Mouse (Mus musculus): ENCODE measurements at regions not wholly inside any gene's neighbourhood (a gene's known extent, or its start where the extent isn't known, plus 50 kb on each side); places are given as distances from the start of the nearest gene placed in this dataset.

DNA sequence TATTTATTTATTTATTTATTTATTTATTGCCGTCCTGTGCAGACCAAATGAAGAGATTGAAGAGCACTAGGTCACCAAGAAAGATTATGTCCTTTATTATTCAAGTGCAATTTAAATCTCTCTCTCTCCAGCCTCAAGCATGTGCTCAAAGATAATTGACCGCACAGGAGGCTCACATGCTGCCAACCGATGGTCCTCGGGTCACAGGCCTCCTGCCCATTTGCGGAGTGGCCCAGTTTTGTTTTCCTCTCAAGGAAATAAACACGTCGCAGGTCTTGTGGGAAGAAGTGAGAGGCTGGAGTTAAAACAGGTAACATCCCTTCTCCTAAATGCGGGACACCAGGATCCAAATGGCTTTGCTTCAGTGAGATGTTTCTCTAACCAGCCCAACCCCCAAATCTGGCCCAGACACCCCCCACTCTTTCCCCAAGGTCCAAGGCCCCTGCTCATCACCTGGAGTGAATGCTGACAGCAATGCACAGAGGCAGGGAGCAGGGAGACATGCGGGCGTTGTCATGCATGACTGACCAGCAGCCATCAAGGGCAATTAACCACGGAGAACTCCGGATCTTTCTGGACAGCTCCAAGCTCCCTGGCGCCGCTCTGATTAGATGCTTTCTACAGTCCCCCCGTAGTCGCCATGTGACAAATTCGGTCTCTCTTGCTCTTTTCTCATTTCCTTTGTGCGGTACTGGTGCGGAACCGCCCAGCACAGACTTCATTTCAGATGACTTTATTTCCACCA is 169.2 kb upstream of the Esrrg start:
- TF ChIP-seq ZKSCAN1 (IDR thresholded peaks at IDR 0.05; ENCODE audit: low read depth, low read length) (no peak), POLR2AphosphoS5 (IDR thresholded peaks at IDR 0.05; ENCODE audit: borderline replicate concordance, low read depth, low read length) (no peak), ZC3H11A (IDR thresholded peaks at IDR 0.05; ENCODE audit: low read depth, low read length) (no peak), MAFK (IDR thresholded peaks at IDR 0.05; ENCODE audit: borderline replicate concordance, low read depth, low read length) (no peak), GABPA (IDR thresholded peaks at IDR 0.05; ENCODE audit: low read depth, low read length) (no peak), USF1 (IDR thresholded peaks at IDR 0.05; ENCODE audit: low read depth, low read length) (no peak), ELF1 (IDR thresholded peaks at IDR 0.05; ENCODE audit: low read depth, low read length) (no peak), MXI1 (IDR thresholded peaks at IDR 0.05; ENCODE audit: low read depth, low read length) (no peak), GATA1 (IDR thresholded peaks at IDR 0.05; ENCODE audit: low read depth, low read length) (no peak), RCOR1 (IDR thresholded peaks at IDR 0.05; ENCODE audit: low read depth, low read length) (no peak), POLR2AphosphoS2 (IDR thresholded peaks at IDR 0.05; ENCODE audit: low read length) (no peak)
- H3K4me3 ChIP-seq (ENCODE audit: control insufficient read depth in 1 of 2, insufficient read depth in 1 of 2, low read depth in 2 of 2, low read length in 2 of 2): no peak overlapping the region
- H3K36me3 ChIP-seq (ENCODE audit: control insufficient read depth in 1 of 2, insufficient read depth in 2 of 2, low read length in 2 of 2): no peaks in the 10 kb centered on the region
- no peak overlapping the region for H3K9ac ChIP-seq (ENCODE audit: control insufficient read depth, low read depth, low read length, poor library complexity, severe bottlenecking)
- no peaks in the 10 kb centered on the region for H3K9me3 ChIP-seq (replicated peaks; ENCODE audit: insufficient read depth, low read length)
- DNase-seq (ENCODE audit: low read depth, low spot score): no peak
- H3K27me3 ChIP-seq (ENCODE audit: control insufficient read depth in 1 of 2, insufficient read depth in 2 of 2, low read length in 2 of 2): no peaks in the 10 kb centered on the region; a peak in 1 of 4 replicates
- H3K27ac ChIP-seq (ENCODE audit: control insufficient read depth, low read depth, low read length): no peak overlapping the region
- H3K4me1 ChIP-seq (ENCODE audit: control insufficient read depth in 1 of 2, insufficient read depth in 2 of 2, low read length in 2 of 2): no peaks in the 10 kb centered on the region
- H3K79me2 ChIP-seq (ENCODE audit: control insufficient read depth, insufficient read depth, low read length, poor library complexity): no peaks in the 10 kb centered on the region

DNA sequence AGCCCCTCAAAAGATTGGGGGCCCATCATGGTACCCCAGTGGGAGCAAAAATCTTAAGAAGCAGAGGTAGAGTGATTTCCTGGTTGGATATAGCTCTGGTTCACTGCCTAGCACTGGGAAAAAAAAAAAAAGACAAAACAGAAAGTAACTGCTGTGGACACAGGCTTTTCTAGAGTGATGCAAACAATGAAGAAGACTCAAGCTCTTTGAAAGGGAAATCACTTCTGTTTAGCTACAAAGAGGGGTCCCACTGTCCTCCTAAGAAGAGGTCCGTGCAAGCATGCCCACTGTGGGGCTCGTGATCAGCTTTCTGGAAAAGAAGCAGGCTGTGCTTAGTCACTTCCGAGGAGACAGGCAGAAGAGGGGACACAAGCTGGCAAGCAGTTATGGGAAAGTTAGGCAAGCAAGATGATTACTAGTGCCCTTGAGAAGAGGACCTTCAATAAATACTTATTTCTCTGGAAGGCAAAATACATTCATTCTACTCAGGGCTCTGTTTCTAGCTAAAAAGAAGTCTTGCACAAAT is 166.9 kb upstream of the Esrrg start:
- no peak for TF ChIP-seq POLR2AphosphoS5 (IDR thresholded peaks at IDR 0.05; ENCODE audit: borderline replicate concordance, low read depth, low read length)
- TF ChIP-seq BHLHE40 (IDR thresholded peaks at IDR 0.05; ENCODE audit: borderline replicate concordance, low read depth, low read length): no peak
- no peak for TF ChIP-seq USF2 (IDR thresholded peaks at IDR 0.05; ENCODE audit: borderline replicate concordance in 1 of 2, insufficient read depth in 1 of 2, low read depth in 1 of 2, low read length in 2 of 2)
- no peak for TF ChIP-seq MXI1 (IDR thresholded peaks at IDR 0.05; ENCODE audit: low read depth, low read length)
- no peak for TF ChIP-seq USF1 (IDR thresholded peaks at IDR 0.05; ENCODE audit: low read depth, low read length)
- no peak for TF ChIP-seq MEF2A (IDR thresholded peaks at IDR 0.05; ENCODE audit: extremely low read depth, insufficient replicate concordance, low read depth, low read length, poor library complexity, severe bottlenecking)
- no peak for TF ChIP-seq ZNF384 (IDR thresholded peaks at IDR 0.05; ENCODE audit: low read depth, low read length)
- H3K9me3 ChIP-seq (replicated peaks; ENCODE audit: insufficient read depth, low read length): no peaks in the 10 kb centered on the region
- no peaks in the 10 kb centered on the region for H3K79me2 ChIP-seq (ENCODE audit: control insufficient read depth, insufficient read depth, low read length, poor library complexity)
- H3K27me3 ChIP-seq (ENCODE audit: control insufficient read depth in 1 of 2, insufficient read depth in 2 of 2, low read length in 2 of 2): no peaks in the 10 kb centered on the region; a peak in 1 of 4 replicates
- DNase-seq (ENCODE audit: low read depth, low spot score): peak; percentile 29
- no peak overlapping the region for H3K27ac ChIP-seq (ENCODE audit: control insufficient read depth, low read depth, low read length)
- no peaks in the 10 kb centered on the region for H3K36me3 ChIP-seq (ENCODE audit: control insufficient read depth in 1 of 2, insufficient read depth in 2 of 2, low read length in 2 of 2)
- H3K4me3 ChIP-seq (ENCODE audit: control insufficient read depth in 1 of 2, insufficient read depth in 1 of 2, low read depth in 2 of 2, low read length in 2 of 2): peak overlapping the region; percentile 43 to 46; a peak in 3 of 4 replicates
- no peak overlapping the region; the same call in 1 of the 2 replicates for H3K9ac ChIP-seq (ENCODE audit: control insufficient read depth, low read depth, low read length, poor library complexity, severe bottlenecking)
- H3K4me1 ChIP-seq (ENCODE audit: control insufficient read depth in 1 of 2, insufficient read depth in 2 of 2, low read length in 2 of 2): no peaks in the 10 kb centered on the region
